Mouse (Mus musculus) lung, postnatal 0 days (tissue): ENCODE measurements at regions not wholly inside any gene's neighbourhood (a gene's known extent, or its start where the extent isn't known, plus 50 kb on each side); places are given as distances from the start of the nearest gene placed in this dataset.
"Not testable (repeated sequence)": the region's sequence is repeated elsewhere in the genome, so short reads cannot be mapped to it uniquely, and the experiment has no call there.

ENCODE experiments used
- CTCF ChIP-seq: IDR thresholded peaks from 2 replicates; pipeline ENCODE4 v1.5.1; 2016; ENCODE audit warnings: antibody characterized with exemption, mild to moderate bottlenecking
- EP300 ChIP-seq: IDR thresholded peaks from 2 replicates; pipeline ENCODE4 v1.6.1; 2016; ENCODE audit warnings: antibody characterized with exemption, mild to moderate bottlenecking, control low read depth

- TF ChIP-seq CTCF, EP300: not testable (repeated sequence)
Measured at GRCm38 (mm10) chr1:194471281-194471680, 146.7 kb upstream of the Plxna2 start.
